Mouse (Mus musculus): ENCODE results near the gene Ptprm.

The Ptprm gene

GRCm38 (mm10) chr17:67346921-67347320, 7.3 kb downstream of the Ptprm start:
- peak in 1 of 2 experiments; percentile 43 for DNase-seq (ENCODE audit: inconsistent age in 2 of 2, low spot score in 1 of 2)

GRCm38 (mm10) chr17:67345157-67345556, 9.1 kb downstream of the Ptprm start:
- DNase-seq (ENCODE audit: inconsistent age in 2 of 2, low spot score in 1 of 2): no peak

- DNase-seq (ENCODE audit: inconsistent age in 2 of 2, low spot score in 1 of 2): no peak
Observed at GRCm38 (mm10) chr17:67343471-67343870, 10.8 kb downstream of the Ptprm start.

- no peak for DNase-seq (ENCODE audit: inconsistent age in 2 of 2, low spot score in 1 of 2)
Observed at GRCm38 (mm10) chr17:67343006-67343405, 11.3 kb downstream of the Ptprm start.

- DNase-seq (ENCODE audit: inconsistent age in 2 of 2, low spot score in 1 of 2): no peak
Observed at GRCm38 (mm10) chr17:67340362-67340761, 13.9 kb downstream of the Ptprm start.

- DNase-seq (ENCODE audit: inconsistent age in 2 of 2, low spot score in 1 of 2): no peak
Observed at GRCm38 (mm10) chr17:67339569-67339968, 14.7 kb downstream of the Ptprm start.

GRCm38 (mm10) chr17:67334310-67334709, 19.9 kb downstream of the Ptprm start:
- no peak for DNase-seq (ENCODE audit: inconsistent age in 2 of 2, low spot score in 1 of 2)

- DNase-seq (ENCODE audit: inconsistent age in 2 of 2, low spot score in 1 of 2): peak in 1 of 2 experiments; percentile 49
Observed at GRCm38 (mm10) chr17:67329435-67329834, 24.8 kb downstream of the Ptprm start.

- DNase-seq (ENCODE audit: inconsistent age in 2 of 2, low spot score in 1 of 2): no peak
Observed at GRCm38 (mm10) chr17:67324499-67324832, 29.8 kb downstream of the Ptprm start.

- DNase-seq (ENCODE audit: inconsistent age in 2 of 2, low spot score in 1 of 2): no peak
Observed at GRCm38 (mm10) chr17:67323777-67324498, 30.3 kb downstream of the Ptprm start.

- DNase-seq (ENCODE audit: inconsistent age in 2 of 2, low spot score in 1 of 2): no peak
Observed at GRCm38 (mm10) chr17:67314491-67315205, 39.6 kb downstream of the Ptprm start.

GRCm38 (mm10) chr17:67308421-67308820, 45.8 kb downstream of the Ptprm start:
- DNase-seq (ENCODE audit: inconsistent age in 2 of 2, low spot score in 1 of 2): no peak

GRCm38 (mm10) chr17:67306066-67306845, 48.0 kb downstream of the Ptprm start:
- no peak for DNase-seq (ENCODE audit: inconsistent age in 2 of 2, low spot score in 1 of 2)

- DNase-seq (ENCODE audit: inconsistent age in 2 of 2, low spot score in 1 of 2): peak; percentile 73 to 91
Observed at GRCm38 (mm10) chr17:67304831-67305230, 49.4 kb downstream of the Ptprm start.

- DNase-seq (ENCODE audit: inconsistent age in 2 of 2, low spot score in 1 of 2): no peak
Observed at GRCm38 (mm10) chr17:67303326-67304099, 50.7 kb downstream of the Ptprm start.

GRCm38 (mm10) chr17:67302569-67302968, 51.7 kb downstream of the Ptprm start:
- no peak for DNase-seq (ENCODE audit: inconsistent age in 2 of 2, low spot score in 1 of 2)

GRCm38 (mm10) chr17:67302074-67302473, 52.2 kb downstream of the Ptprm start:
- DNase-seq (ENCODE audit: inconsistent age in 2 of 2, low spot score in 1 of 2): no peak

GRCm38 (mm10) chr17:67301367-67301766, 52.9 kb downstream of the Ptprm start:
- DNase-seq (ENCODE audit: inconsistent age in 2 of 2, low spot score in 1 of 2): no peak

- DNase-seq (ENCODE audit: inconsistent age in 2 of 2, low spot score in 1 of 2): no peak
Observed at GRCm38 (mm10) chr17:67298269-67298798, 55.9 kb downstream of the Ptprm start.

Data from adrenal gland, adult (tissue).